8 mouse cellular contexts compared by ENCODE assay signal in the genomic region with DNA sequence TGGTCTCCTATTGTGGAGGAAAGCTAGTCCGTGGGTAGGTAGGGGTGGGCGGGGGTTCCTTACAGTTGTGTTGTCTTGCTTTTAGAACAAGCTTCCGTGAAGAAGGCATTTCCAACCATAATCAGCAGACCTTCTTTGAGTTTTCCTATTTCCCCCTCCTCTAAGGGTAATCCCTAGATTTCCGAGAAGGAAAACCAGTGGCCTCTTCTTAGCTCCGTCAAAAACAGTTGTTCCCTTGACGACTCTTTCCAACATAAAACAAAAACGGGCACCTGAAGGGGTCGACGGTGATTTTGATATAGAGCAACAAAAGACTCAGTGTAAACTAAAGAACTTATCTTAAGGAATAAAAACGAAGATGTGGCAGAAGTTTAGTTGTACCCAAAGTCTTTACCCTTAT. TPM values are rescaled to one million over a fixed set of nuclear protein-coding genes. Genes with fewer than 3 reads are reported as not detected.
DNase-seq lines count a peak whose midpoint lies in the region; ATAC-seq and TF ChIP-seq lines count a peak whose summit lies in the region.

No protein-coding gene starts in this region.

- WGBS in heart, embryonic 15.5 days, result 4% methylated on average over 10 of the region's 10 CpGs
- WGBS in hindbrain, embryonic 11.5 days, result 6% methylated on average over 10 of the region's 10 CpGs
- 7% methylated on average over 10 of the region's 10 CpGs for WGBS in midbrain, embryonic 11.5 days

- H3K4me1 ChIP-seq in heart, embryonic 15.5 days (replicated peaks), result peaks cover 13% of the 10 kb centered on the region
- peaks cover 38% of the 10 kb centered on the region for H3K4me1 ChIP-seq in G1E (ENCODE audit: insufficient read depth, low read depth, low read length)
- no peaks in the 10 kb centered on the region for H3K4me1 ChIP-seq in hindbrain, embryonic 11.5 days (replicated peaks; ENCODE audit: control insufficient read depth, insufficient read depth, low read length)
- H3K4me1 ChIP-seq in midbrain, embryonic 11.5 days (ENCODE audit: control insufficient read depth, insufficient read depth, low read length), result peaks cover 3% of the 10 kb centered on the region; the same call in 1 of the 2 replicates

- TF ChIP-seq CTCF in G1E (IDR thresholded peaks at IDR 0.05; ENCODE audit: low read depth, low read length), result no peak

- peak overlapping the region; percentile 76 for H3K4me2 ChIP-seq in heart, embryonic 15.5 days
- peak overlapping the region; percentile 45 for H3K4me2 ChIP-seq in hindbrain, embryonic 11.5 days (replicated peaks; ENCODE audit: low read depth, low read length)
- H3K4me2 ChIP-seq in midbrain, embryonic 11.5 days, result peak overlapping the region; percentile 62

- H3K4me3 ChIP-seq in heart, embryonic 15.5 days, result peak overlapping the region; percentile 62
- H3K4me3 ChIP-seq in G1E (ENCODE audit: low read depth, low read length), result peak overlapping the region; percentile 67
- peak overlapping the region; percentile 45 for H3K4me3 ChIP-seq in hindbrain, embryonic 11.5 days (ENCODE audit: low read depth, low read length)
- peak overlapping the region; percentile 57 for H3K4me3 ChIP-seq in midbrain, embryonic 11.5 days (ENCODE audit: low read depth, low read length)

- no peaks in the 10 kb centered on the region for H3K9me3 ChIP-seq in heart, embryonic 15.5 days (replicated peaks)
- H3K9me3 ChIP-seq in G1E (replicated peaks), result no peaks in the 10 kb centered on the region
- no peaks in the 10 kb centered on the region for H3K9me3 ChIP-seq in hindbrain, embryonic 11.5 days (ENCODE audit: control insufficient read depth, low read length)
- no peaks in the 10 kb centered on the region for H3K9me3 ChIP-seq in midbrain, embryonic 11.5 days (ENCODE audit: control insufficient read depth, low read length)

- H3K27me3 ChIP-seq in heart, embryonic 15.5 days, result no peaks in the 10 kb centered on the region
- no peaks in the 10 kb centered on the region for H3K27me3 ChIP-seq in G1E (ENCODE audit: insufficient read depth, low read length)
- no peaks in the 10 kb centered on the region for H3K27me3 ChIP-seq in hindbrain, embryonic 11.5 days (ENCODE audit: control insufficient read depth, insufficient read depth, low read length)
- H3K27me3 ChIP-seq in midbrain, embryonic 11.5 days (ENCODE audit: control insufficient read depth, insufficient read depth, low read length), result no peaks in the 10 kb centered on the region

- intact Hi-C loops in heart, postnatal 14 days (cut with DNase I), result no loop called here

- no peak for DNase-seq in heart, postnatal 14 days
- DNase-seq in G1E (ENCODE audit: low spot score), result no peak
- DNase-seq in hindbrain, embryonic 11.5 days (ENCODE audit: low spot score), result no peak
- no peak for DNase-seq in midbrain, embryonic 11.5 days (ENCODE audit: low spot score, missing footprints)
- DNase-seq in right cerebral cortex, postnatal 4 days, result no peak
- no peak for DNase-seq in layer of hippocampus, adult 11-12 months (ENCODE audit: low spot score)
- DNase-seq in cerebellum, postnatal 4 days (ENCODE audit: low spot score in 2 of 2), result no peak

- ATAC-seq in heart, embryonic 15.5 days (replicated peaks; ENCODE audit: insufficient number of reproducible peaks, insufficient read depth, low FRiP score, low read depth), result no peak
- ATAC-seq in G1E (ENCODE audit: extremely low read depth, insufficient number of reproducible peaks, low FRiP score, poor library complexity, severe bottlenecking), result no peak
- no peak for ATAC-seq in hindbrain, embryonic 11.5 days (ENCODE audit: low FRiP score)
- no peak for ATAC-seq in midbrain, embryonic 11.5 days (ENCODE audit: low FRiP score)

- no peaks in the 10 kb centered on the region for H3K36me3 ChIP-seq in heart, embryonic 15.5 days
- H3K36me3 ChIP-seq in G1E (replicated peaks), result no peaks in the 10 kb centered on the region
- H3K36me3 ChIP-seq in hindbrain, embryonic 11.5 days (ENCODE audit: control insufficient read depth, insufficient read depth, low read length), result no peaks in the 10 kb centered on the region
- no peaks in the 10 kb centered on the region for H3K36me3 ChIP-seq in midbrain, embryonic 11.5 days (ENCODE audit: control insufficient read depth, insufficient read depth, low read length)

- H3K9ac ChIP-seq in heart, embryonic 15.5 days, result peak overlapping the region; percentile 69
- H3K9ac ChIP-seq in hindbrain, embryonic 11.5 days (ENCODE audit: low read depth, low read length), result peak overlapping the region; percentile 46
- H3K9ac ChIP-seq in midbrain, embryonic 11.5 days (ENCODE audit: low read length), result peak overlapping the region; percentile 65

- peak overlapping the region; percentile 96 for H3K27ac ChIP-seq in heart, embryonic 15.5 days
- peak overlapping the region; percentile 64 for H3K27ac ChIP-seq in hindbrain, embryonic 11.5 days (ENCODE audit: low read depth, low read length)
- peak overlapping the region; percentile 65 for H3K27ac ChIP-seq in midbrain, embryonic 11.5 days (ENCODE audit: low read depth, low read length)

RNA-seq across cellular contexts. Expression of a gene that starts 5.0 kb away (rescaled TPM):
- polyA plus RNA-seq in heart, embryonic 15.5 days (2015; fragmentation: Nextera tagmentation; extraction: Ambion mirVana), result 57.6 and 59.3 TPM in 2 replicates
- 10 to 100 TPM; 26.1 to 28.5 TPM for total RNA-seq in heart, postnatal 14 days (2021)
- total RNA-seq in G1E (2014; fragmentation: Nextera tagmentation) (149 and 150 TPM in 2 replicates), G1E (2017) (103 and 128 TPM in 2 replicates)
- 2.9 and 4.9 TPM in 2 replicates for polyA plus RNA-seq in G1E (2012)
- polyA plus RNA-seq in hindbrain, embryonic 11.5 days (2014; fragmentation: Nextera tagmentation; extraction: Ambion mirVana), result 90.2 and 108 TPM in 2 replicates
- polyA plus RNA-seq in midbrain, embryonic 11.5 days (2014; fragmentation: Nextera tagmentation; extraction: Ambion mirVana), result 89.5 and 96.0 TPM in 2 replicates

RNA-seq across cellular contexts. Expression of a gene that starts 10.0 kb away (rescaled TPM):
- 38.2 and 40.5 TPM in 2 replicates for polyA plus RNA-seq in heart, embryonic 15.5 days (2015; fragmentation: Nextera tagmentation; extraction: Ambion mirVana)
- 10 to 100 TPM; 51.8 to 57.0 TPM for total RNA-seq in heart, postnatal 14 days (2021)
- 179 and 195 TPM in 2 replicates for total RNA-seq in G1E (2014; fragmentation: Nextera tagmentation)
- 123 and 153 TPM in 2 replicates for total RNA-seq in G1E (2017)
- 360 and 373 TPM in 2 replicates for polyA plus RNA-seq in G1E (2012)
- 47.4 and 49.9 TPM in 2 replicates for polyA plus RNA-seq in hindbrain, embryonic 11.5 days (2014; fragmentation: Nextera tagmentation; extraction: Ambion mirVana)
- 47.7 and 48.6 TPM in 2 replicates for polyA plus RNA-seq in midbrain, embryonic 11.5 days (2014; fragmentation: Nextera tagmentation; extraction: Ambion mirVana)

RNA-seq across cellular contexts. Expression of a gene that starts 10.3 kb away (rescaled TPM):
- 1.1 and 1.5 TPM in 2 replicates for polyA plus RNA-seq in heart, embryonic 15.5 days (2015; fragmentation: Nextera tagmentation; extraction: Ambion mirVana)
- 1 to 10 TPM in 1 of 2 experiments, not detected in 1; 1.1 TPM for total RNA-seq in heart, postnatal 14 days (2021)
- total RNA-seq in G1E (2014; fragmentation: Nextera tagmentation), result not detected in 2 replicates
- total RNA-seq in G1E (2017), result 0.87 and 0.93 TPM in 2 replicates
- polyA plus RNA-seq in G1E (2012), result 0.79 and 1.6 TPM in 2 replicates
- 1.3 and 2.2 TPM in 2 replicates for polyA plus RNA-seq in hindbrain, embryonic 11.5 days (2014; fragmentation: Nextera tagmentation; extraction: Ambion mirVana)
- 1.4 and 1.6 TPM in 2 replicates for polyA plus RNA-seq in midbrain, embryonic 11.5 days (2014; fragmentation: Nextera tagmentation; extraction: Ambion mirVana)

Comparison
In these comparisons a context has a peak if more than half of its experiments do, and no peak if none do; other contexts are left out.
1. RNA of a gene that starts 5.0 kb away (polyA plus RNA-seq): 90.2 to 108 TPM in hindbrain, embryonic 11.5 days, 89.5 to 96.0 TPM in midbrain, embryonic 11.5 days and 57.6 to 59.3 TPM in heart, embryonic 15.5 days; 2.9 to 4.9 TPM in G1E; every median in the first group is over 10 times any median in the second.
2. Peak in every context shown above with its lines, with median percentiles within 50 percentile points of each other: H3K27ac ChIP-seq, H3K4me2 ChIP-seq, H3K4me3 ChIP-seq and H3K9ac ChIP-seq.